Mouse (Mus musculus): ENCODE data around the gene Pusl1. TPM values are rescaled to one million over a fixed set of nuclear protein-coding genes. Genes with fewer than 3 reads are reported as not detected.
A peak's percentile ranks its signal among the peaks of the same experiment; 100 is the strongest.

The Pusl1 gene
- total RNA-seq, 2 experiments from 2014 or later = 65.3 to 66.9 TPM

- DNase-seq (ENCODE audit: low spot score in 2 of 2) = no peak
- intact Hi-C loops (cut with DNase I) = no loop called here
Measured at GRCm38 (mm10) chr4:155891011-155891471, 540 bp downstream of the Pusl1 start.

DNA sequence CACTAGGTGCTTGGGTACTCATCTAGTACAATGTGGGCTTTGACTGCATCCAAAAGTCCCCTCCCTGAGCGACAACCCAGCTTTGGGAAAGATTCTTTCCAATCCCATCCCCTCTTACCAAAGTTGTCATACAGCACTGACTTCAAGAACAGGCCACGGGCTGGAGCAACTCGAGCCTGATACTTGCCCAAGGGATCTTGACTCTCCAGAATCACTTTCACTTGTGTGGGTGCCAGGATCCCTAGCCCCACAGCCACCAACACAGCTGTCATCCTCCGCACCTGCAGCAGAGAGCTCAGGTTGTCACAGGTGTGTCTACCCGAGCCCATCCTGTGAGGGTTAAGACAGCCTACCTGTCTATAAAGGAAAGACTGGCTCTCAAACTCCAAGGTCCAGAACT is 2.3 kb downstream of the Pusl1 start:
- intact Hi-C loops (cut with DNase I) = no loop called here
- DNase-seq (ENCODE audit: low spot score in 2 of 2) = no peak

- intact Hi-C loops (cut with DNase I) = no loop called here
- no peak for DNase-seq (ENCODE audit: low spot score in 2 of 2)
Measured at GRCm38 (mm10) chr4:155888181-155888580, 3.4 kb downstream of the Pusl1 start.

DNA sequence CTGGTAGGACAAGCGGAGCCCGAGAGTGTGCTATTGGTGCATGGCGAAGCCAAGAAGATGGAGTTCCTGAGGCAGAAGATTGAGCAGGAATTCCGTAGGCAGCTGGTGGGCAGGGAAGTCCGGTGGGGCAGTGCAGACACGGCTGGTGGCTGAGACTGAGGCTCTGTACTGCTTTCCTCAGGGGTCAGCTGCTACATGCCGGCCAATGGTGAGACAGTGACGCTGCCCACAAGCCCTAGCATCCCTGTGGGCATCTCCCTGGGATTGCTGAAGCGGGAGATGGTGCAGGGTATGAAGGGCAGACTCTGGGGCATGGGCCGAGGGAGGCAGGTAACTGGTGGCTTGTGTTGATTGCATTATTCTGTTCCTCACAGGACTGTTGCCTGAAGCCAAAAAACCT is 3.9 kb downstream of the Pusl1 start:
- intact Hi-C loops (cut with DNase I) = no loop called here
- DNase-seq (ENCODE audit: low spot score in 2 of 2) = no peak

DNA sequence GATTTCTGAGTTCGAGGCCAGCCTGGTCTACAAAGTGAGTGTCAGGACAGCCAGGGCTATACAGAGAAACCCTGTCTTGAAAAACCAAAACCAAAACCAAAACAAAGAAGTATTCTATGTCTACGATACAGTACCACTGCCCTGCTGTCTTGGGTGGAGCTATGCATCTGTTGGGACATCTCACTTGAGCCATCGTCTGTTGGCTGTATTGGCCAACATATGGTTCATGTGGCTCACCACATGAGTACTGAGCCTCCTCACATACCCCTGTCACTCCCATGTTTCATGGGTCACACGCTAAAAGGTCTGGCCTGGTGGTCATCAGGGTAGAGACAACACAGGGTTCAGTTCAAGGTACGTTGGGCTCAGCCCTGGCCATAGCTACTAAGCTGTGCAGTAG is 5.3 kb downstream of the Pusl1 start:
- no peak for DNase-seq (ENCODE audit: low spot score in 2 of 2)
- intact Hi-C loops (cut with DNase I) = no loop called here

GRCm38 (mm10) chr4:155883587-155883986 is 8.0 kb downstream of the Pusl1 start:
- no peak for DNase-seq (ENCODE audit: low spot score in 2 of 2)
- intact Hi-C loops (cut with DNase I) = no loop called here

DNA sequence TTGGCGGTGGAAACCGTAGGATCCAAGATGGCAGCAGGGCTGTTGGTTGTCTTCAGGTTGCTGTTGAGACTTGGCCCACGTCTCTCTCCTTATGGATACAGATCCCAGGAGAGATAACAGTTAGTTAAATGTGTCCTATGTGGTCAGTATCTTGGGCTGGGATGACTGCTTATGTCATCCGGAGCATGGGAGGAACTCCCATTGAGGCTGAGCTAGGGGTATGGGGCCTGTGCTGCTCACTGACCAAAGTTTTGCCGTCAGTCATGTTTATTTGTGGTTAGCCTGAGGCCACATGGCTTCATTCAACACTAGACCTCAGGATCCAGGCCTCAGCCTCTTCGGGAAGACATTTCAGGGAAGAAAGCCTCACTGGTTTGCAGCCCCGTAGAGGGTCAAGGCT is 20.2 kb downstream of the Pusl1 start:
- DNase-seq (ENCODE audit: low spot score in 2 of 2) = no peak
- intact Hi-C loops (cut with DNase I) = no loop called here

GRCm38 (mm10) chr4:155869317-155870033 is 22.1 kb downstream of the Pusl1 start, which contains the start of the genes Cptp and Ints11:
Gene Cptp, minus strand, starts transcription at chr4:155869440.
Gene Ints11, plus strand, starts transcription at chr4:155869546.
- intact Hi-C loops (cut with DNase I) = no loop called here
- peak; percentile 97 for DNase-seq (ENCODE audit: low spot score in 2 of 2)

DNA sequence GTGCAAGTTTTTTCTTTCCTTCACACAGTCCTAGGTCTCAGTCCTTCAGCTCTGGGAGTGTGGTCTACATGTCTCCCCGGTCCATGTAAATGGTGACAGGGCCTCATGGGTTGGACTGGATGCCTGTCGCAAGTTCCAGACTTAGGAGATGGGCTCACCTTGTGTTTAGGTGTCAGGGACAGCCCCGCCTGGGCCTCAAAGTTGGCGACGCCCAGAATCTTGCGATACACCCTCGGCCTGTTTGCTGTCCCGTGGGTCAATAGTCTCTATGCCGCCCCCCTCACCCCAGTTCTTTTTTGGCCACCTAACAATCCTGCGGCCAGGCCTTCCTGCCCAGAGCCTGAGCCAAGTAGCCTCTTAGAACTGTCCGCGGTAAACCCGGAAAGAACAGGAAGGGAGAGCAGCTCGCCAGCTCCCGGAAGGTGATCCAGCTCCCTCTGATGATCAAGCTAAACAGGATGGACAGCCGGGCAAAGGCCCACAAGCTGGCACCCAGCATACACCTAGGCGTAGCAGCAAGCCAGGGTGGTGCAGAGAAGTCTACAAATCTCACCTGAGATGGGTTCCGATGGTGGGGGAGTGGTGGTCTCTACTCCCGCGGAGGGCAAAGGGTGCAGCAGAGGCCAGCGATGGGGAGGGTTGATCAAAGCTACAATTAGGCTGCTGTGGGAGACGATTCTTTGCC is 22.8 kb downstream of the Pusl1 start:
- intact Hi-C loops (cut with DNase I) = no loop called here
- DNase-seq (ENCODE audit: low spot score in 2 of 2) = no peak

- DNase-seq (ENCODE audit: low spot score in 2 of 2) = no peak
- intact Hi-C loops (cut with DNase I) = no loop called here
Measured at GRCm38 (mm10) chr4:155863001-155863400, 28.6 kb downstream of the Pusl1 start, which contains the start of gene Tas1r3. Gene Tas1r3, minus strand, starts transcription at chr4:155863362.

DNA sequence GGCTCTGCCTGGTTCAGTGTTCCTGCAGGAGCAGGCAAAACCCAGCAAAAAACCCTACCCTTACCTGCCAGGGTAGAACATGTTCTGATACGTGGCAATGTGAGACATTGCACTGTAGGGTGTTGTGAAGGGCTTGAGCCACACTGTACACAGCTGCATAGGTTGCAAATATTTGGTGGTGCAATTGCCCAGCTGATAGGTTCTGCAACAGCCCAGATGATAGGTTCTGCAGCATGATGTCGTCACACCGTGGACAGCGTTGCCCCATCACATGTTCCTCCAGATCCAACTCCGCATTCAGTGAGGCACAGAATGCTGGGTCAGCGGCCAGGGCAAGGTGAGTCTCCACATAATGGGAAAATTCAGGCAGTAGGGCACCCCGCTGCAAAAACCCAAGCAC is 29.8 kb downstream of the Pusl1 start:
- no peak for DNase-seq (ENCODE audit: low spot score in 2 of 2)
- intact Hi-C loops (cut with DNase I) = no loop called here

DNA sequence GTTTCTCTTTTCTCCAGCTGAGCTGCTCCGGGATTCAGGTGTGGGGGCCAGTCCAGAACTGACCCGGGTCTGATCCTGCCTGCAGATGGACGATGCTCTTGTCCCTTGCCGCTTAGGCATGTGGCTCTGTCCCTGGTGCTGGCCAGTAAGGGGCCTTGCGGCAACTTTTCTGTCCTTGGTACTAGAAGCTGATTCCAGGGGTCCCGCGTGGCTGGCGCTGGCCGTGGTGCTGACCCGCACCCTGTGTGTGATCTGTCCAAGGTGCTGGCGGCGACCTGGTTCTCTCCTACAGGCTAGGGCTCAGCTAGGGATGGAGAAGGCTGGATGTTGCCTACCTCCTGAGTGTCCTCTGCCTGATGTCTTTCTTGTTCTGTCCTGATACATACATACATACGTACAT is 32.3 kb downstream of the Pusl1 start:
- no peak for DNase-seq (ENCODE audit: low spot score in 2 of 2)
- intact Hi-C loops (cut with DNase I) = no loop called here

DNA sequence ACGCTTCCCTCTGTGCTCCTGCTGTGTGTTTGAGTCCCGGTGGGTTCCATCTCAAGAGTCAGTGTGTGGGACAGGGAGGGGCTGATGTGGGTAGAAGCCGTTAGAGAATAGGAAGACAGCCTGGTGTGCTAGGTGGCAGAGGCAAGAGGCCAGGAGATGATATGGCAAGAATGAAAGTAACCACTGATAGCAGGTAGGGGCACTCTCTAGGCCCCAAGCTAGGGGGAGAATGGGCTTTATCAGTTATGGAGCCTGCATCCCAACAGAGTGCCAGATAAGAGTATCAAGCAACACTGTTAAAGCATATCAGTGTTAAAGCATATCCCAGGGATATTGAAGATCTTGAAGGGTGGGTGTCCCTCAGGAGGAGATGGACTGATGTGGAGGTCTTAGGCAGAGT is 34.7 kb downstream of the Pusl1 start:
- DNase-seq (ENCODE audit: low spot score in 2 of 2) = no peak
- intact Hi-C loops (cut with DNase I) = no loop called here

DNA sequence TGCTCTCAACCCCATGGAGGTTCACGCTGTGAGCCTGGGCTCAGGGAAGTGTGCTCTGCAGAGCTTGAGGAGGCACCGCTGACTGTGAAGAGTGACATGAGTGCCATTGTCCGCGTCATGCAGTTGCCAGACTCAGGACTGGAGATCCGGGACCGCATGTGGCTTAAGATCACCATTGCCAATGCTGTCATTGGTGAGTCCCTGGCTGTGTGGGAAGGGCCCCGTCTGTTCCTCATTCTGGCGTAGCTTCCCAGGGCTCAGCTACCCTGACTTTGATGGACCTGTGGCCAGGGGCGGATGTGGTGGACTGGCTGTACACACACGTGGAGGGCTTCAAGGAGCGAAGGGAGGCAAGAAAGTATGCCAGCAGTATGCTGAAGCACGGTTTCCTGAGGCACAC is 35.5 kb downstream of the Pusl1 start:
- DNase-seq (ENCODE audit: low spot score in 2 of 2) = no peak
- intact Hi-C loops (cut with DNase I) = no loop called here

GRCm38 (mm10) chr4:155854991-155855390 is 36.6 kb downstream of the Pusl1 start:
- intact Hi-C loops (cut with DNase I) = no loop called here
- no peak for DNase-seq (ENCODE audit: low spot score in 2 of 2)

DNA sequence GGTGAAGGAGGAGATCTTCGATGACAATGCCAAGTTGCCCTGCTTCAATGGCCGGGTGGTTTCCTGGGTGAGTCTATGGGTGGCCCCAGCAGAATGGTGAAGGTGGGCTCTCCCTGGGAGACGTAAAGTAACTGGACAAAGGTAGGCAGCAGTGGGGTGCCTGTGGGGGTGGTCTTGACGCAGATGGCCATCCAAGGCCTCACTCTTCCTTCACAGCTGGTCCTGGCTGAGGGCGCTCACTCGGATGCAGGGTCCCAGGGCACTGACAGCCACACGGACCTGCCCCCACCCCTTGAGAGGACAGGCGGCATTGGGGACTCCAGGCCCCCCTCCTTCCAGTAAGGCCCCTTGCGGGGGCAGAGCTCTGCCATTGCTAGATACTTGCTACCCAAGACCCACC is 38.2 kb downstream of the Pusl1 start:
- no peak for DNase-seq (ENCODE audit: low spot score in 2 of 2)
- intact Hi-C loops (cut with DNase I) = no loop called here

DNA sequence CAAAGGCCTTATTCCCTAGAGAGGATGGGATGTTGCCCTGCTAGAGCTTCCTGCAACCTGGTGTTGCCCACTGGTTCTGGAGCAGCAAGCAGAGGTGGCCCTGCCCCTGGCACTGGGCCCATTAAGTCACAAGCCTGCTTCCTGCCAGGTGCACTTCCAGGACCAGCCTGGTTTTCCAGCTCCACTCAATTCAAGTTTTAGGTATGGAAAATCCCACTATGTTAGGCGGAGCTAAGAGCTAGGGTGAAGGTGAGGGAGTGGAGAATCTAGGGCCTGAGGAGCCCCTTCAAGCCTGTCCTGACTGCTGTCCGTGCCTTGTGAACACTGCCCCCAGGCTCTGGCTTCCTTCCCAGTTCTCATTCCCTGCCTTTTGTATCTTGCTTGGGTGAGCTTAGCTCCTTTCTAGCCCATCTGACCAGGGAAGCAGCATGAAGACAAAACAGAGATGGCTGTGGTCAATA is 39.6 kb downstream of the Pusl1 start:
- intact Hi-C loops (cut with DNase I) = no loop called here
- no peak for DNase-seq (ENCODE audit: low spot score in 2 of 2)

DNA sequence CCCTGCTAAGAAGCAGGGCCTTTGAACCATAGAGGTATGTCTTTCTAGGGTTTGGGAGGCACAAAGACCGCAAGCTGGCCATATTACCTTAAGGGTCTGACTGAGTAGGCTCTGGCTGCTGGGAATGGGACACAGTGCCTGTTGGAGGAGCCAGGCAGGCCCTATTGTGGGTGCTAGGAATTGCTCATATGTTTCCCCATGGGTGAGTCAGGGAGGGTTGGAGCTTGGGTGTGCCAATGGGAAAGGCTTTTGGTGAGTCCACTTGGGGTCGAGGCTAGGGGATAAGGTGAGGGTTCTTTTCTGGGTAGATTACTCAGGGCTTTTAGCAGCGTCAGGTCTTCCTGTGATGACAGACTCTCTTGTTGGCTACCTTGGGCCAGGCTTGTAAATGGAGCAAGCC is 40.2 kb downstream of the Pusl1 start:
- DNase-seq (ENCODE audit: low spot score in 2 of 2) = no peak
- intact Hi-C loops (cut with DNase I) = no loop called here

- intact Hi-C loops (cut with DNase I) = no loop called here
Measured at GRCm38 (mm10) chr4:155849792-155850451, 41.7 kb downstream of the Pusl1 start.

DNA sequence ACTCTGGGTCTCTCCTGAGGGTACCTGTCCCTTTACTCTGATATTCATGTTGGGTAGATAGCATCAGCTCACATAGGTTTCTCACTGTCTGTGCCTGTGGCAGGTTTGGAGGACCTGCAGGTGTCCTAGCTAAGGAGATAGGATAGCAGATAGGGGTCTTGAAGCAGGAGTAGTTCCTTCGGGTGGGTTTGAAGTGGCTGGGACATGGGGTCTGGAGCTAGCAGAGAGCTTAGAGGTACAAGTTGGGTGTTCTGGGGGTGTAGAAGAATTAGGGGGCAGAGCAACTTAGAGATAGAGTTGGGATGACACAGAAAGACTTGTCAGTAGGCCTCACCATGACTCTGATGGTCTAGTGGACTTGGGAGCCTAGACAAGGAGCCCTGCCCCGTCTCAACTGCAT is 42.2 kb downstream of the Pusl1 start:
- no peak for DNase-seq (ENCODE audit: low spot score in 2 of 2)
- intact Hi-C loops (cut with DNase I) = no loop called here

More at GRCm38 (mm10) chr4:155849792-155850451, 41.7 kb downstream of the Pusl1 start:
- DNase-seq (ENCODE audit: low spot score in 2 of 2) = no peak

Measured in left cerebral cortex, postnatal 14 days (tissue).